Comparison of ENCODE assay signal across 11 mouse cellular contexts in genomic region chr3:134199892-134200291, GRCm38 (mm10). TPM values are rescaled to one million over a fixed set of nuclear protein-coding genes. Genes with fewer than 3 reads are reported as not detected.
DNase-seq lines count a peak whose midpoint lies in the region; ATAC-seq and TF ChIP-seq lines count a peak whose summit lies in the region.
"Had no signal": no experiment of that assay in that cellular context is flagged by ENCODE, and none has a peak within 500 bp of the region (broad histone marks: within the 10 kb centered on the region; RNA-seq: fewer than 3 reads in every experiment).

No protein-coding gene starts in this region.

- H3K4me3 ChIP-seq in limb, embryonic 14.5 days (replicated peaks; ENCODE audit: low read length) = no peak overlapping the region
- H3K4me3 ChIP-seq in forebrain, embryonic 12.5 days (replicated peaks) = no peak overlapping the region
- H3K4me3 ChIP-seq: midbrain, embryonic 10.5 days had no signal

- no peak overlapping the region for H3K27ac ChIP-seq in limb, embryonic 14.5 days (replicated peaks; ENCODE audit: low read depth, low read length)
- H3K27ac ChIP-seq in forebrain, embryonic 12.5 days = no peak overlapping the region
- H3K27ac ChIP-seq: hindbrain, embryonic 14.5 days; midbrain, embryonic 10.5 days had no signal

- H3K4me2 ChIP-seq in limb, embryonic 14.5 days (replicated peaks; ENCODE audit: low read depth, low read length, severe bottlenecking) = 0 out of 2 replicates have a peak overlapping the region, but pooled peaks have one; percentile 0
- H3K4me2 ChIP-seq in forebrain, embryonic 12.5 days = no peak overlapping the region
- H3K4me2 ChIP-seq: hindbrain, embryonic 14.5 days had no signal

- DNase-seq in embryo, embryonic 10 days (ENCODE audit: low spot score) = peak; percentile 10
- DNase-seq in embryo, embryonic 9.5 days (ENCODE audit: extremely low spot score) = no peak
- DNase-seq in thymus, postnatal 0 days (ENCODE audit: low spot score) = peak; percentile 6
- no peak for DNase-seq in thymus, postnatal 10 days (ENCODE audit: low spot score in 2 of 2)
- no peak for DNase-seq in limb, embryonic 14.5 days (ENCODE audit: low spot score)
- no peak for DNase-seq in spleen, postnatal 4 days (ENCODE audit: low spot score in 2 of 2)
- no peak for DNase-seq in kidney, postnatal 14 days
- DNase-seq: layer of hippocampus, postnatal 36 days had no signal

- H3K9ac ChIP-seq in limb, embryonic 14.5 days (ENCODE audit: low read depth, low read length, severe bottlenecking) = no peak overlapping the region
- H3K9ac ChIP-seq in forebrain, embryonic 12.5 days = no peak overlapping the region
- H3K9ac ChIP-seq: hindbrain, embryonic 14.5 days had no signal

- WGBS in limb, embryonic 14.5 days = 40% methylated on average over 9 of the region's 9 CpGs
- 81% methylated on average over 9 of the region's 9 CpGs for WGBS in forebrain, embryonic 12.5 days

- 0 out of 2 replicates have a peak, but pooled peaks cover 5% of the 10 kb centered on the region for H3K4me1 ChIP-seq in limb, embryonic 14.5 days (ENCODE audit: control insufficient read depth, insufficient read depth, low read length)
- no peaks in the 10 kb centered on the region for H3K4me1 ChIP-seq in forebrain, embryonic 12.5 days

- H3K27me3 ChIP-seq in limb, embryonic 14.5 days (ENCODE audit: control insufficient read depth, insufficient read depth, low read length) = no peaks in the 10 kb centered on the region
- H3K27me3 ChIP-seq in forebrain, embryonic 12.5 days = no peaks in the 10 kb centered on the region

- no peaks in the 10 kb centered on the region for H3K36me3 ChIP-seq in limb, embryonic 14.5 days (ENCODE audit: control insufficient read depth, insufficient read depth, low read length)
- H3K36me3 ChIP-seq in forebrain, embryonic 12.5 days (replicated peaks) = no peaks in the 10 kb centered on the region
- H3K36me3 ChIP-seq: midbrain, embryonic 10.5 days had no signal

- TF ChIP-seq POLR2A in limb, embryonic 14.5 days (IDR thresholded peaks at IDR 0.05; ENCODE audit: borderline replicate concordance, extremely low read depth, insufficient read depth, insufficient read length) = no peak

- ATAC-seq in limb, embryonic 14.5 days (ENCODE audit: low FRiP score, low read depth) = no peak
- ATAC-seq in forebrain, embryonic 12.5 days (ENCODE audit: low FRiP score) = no peak

- H3K9me3 ChIP-seq in limb, embryonic 14.5 days (ENCODE audit: control insufficient read depth, low read length) = no peaks in the 10 kb centered on the region
- no peaks in the 10 kb centered on the region for H3K9me3 ChIP-seq in forebrain, embryonic 12.5 days
- H3K9me3 ChIP-seq: midbrain, embryonic 10.5 days had no signal

RNA-seq across cellular contexts. Expression of gene Cxxc4, which starts 36.4 kb away (rescaled TPM):
- 0.61 and 0.63 TPM in 2 replicates for polyA plus RNA-seq in thymus, postnatal 0 days (2015; fragmentation: Nextera tagmentation; extraction: Ambion mirVana)
- polyA plus RNA-seq in limb, embryonic 14.5 days (2012; rRNA removed) = 5.4 and 7.1 TPM in 2 replicates
- 6.1 and 6.5 TPM in 2 replicates for polyA plus RNA-seq in limb, embryonic 14.5 days (2014; fragmentation: Nextera tagmentation; extraction: Ambion mirVana)
- 20.9 and 25.5 TPM in 2 replicates for polyA plus RNA-seq in forebrain, embryonic 12.5 days (2016; fragmentation: Nextera tagmentation; extraction: Ambion mirVana)

Comparison
In these comparisons a context has a peak if more than half of its experiments do, and no peak if none do; other contexts are left out.
1. DNase-seq: peak in embryo, embryonic 10 days (single experiment) and thymus, postnatal 0 days (single experiment); none in embryo, embryonic 9.5 days (single experiment), thymus, postnatal 10 days (0 of 2), limb, embryonic 14.5 days (single experiment), spleen, postnatal 4 days (0 of 2) and kidney, postnatal 14 days (single experiment).